Comparison of ENCODE assay signal across 23 mouse cellular contexts in the genomic region with DNA sequence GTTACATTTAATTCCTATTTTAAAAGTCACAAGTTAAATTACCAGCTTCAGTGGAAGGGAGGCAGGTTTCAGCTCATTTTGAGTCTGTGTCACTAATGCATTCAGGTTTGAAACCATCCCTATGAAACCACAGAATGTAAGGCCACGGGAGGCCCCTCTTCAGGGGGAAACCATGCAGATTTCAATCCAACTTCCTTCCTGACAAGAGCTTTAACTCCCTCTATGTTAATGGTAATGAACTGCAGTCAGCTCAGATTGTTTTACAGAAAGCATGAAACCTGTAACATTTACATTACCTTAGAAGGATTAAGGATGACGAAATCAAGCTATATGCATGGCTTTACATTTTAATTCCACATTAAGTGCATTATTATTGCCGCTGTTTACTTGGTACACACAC. TPM values are rescaled to one million over a fixed set of nuclear protein-coding genes. Genes with fewer than 3 reads are reported as not detected.
DNase-seq lines count a peak whose midpoint lies in the region; ATAC-seq and TF ChIP-seq lines count a peak whose summit lies in the region.
"Had no signal": no experiment of that assay in that cellular context is flagged by ENCODE, and none has a peak within 500 bp of the region (broad histone marks: within the 10 kb centered on the region; RNA-seq: fewer than 3 reads in every experiment).

No protein-coding gene starts in this region.

- TF ChIP-seq CTCF in lung, embryonic 14.5 days (IDR thresholded peaks at IDR 0.05; ENCODE audit: low read depth) = no peak
- TF ChIP-seq CTCF in stomach, postnatal 0 days (IDR thresholded peaks at IDR 0.05; ENCODE audit: low read depth) = peak; percentile 32
- no peak for TF ChIP-seq CTCF in forebrain, postnatal 0 days (IDR thresholded peaks at IDR 0.05; ENCODE audit: low read depth)

- peak; percentile 26 for DNase-seq in CD4-positive, CD25-positive, alpha-beta regulatory T cell, adult 2 months (ENCODE audit: low read depth, low spot score)
- peak; percentile 8 for DNase-seq in lung, embryonic 14.5 days
- no peak for DNase-seq in lung, postnatal 36 days
- peak; percentile 79 for DNase-seq in R1 (ENCODE audit: low read depth, low spot score)
- no peak for DNase-seq in stomach, postnatal 0 days (ENCODE audit: low spot score)
- DNase-seq in forebrain, postnatal 0 days = no peak
- DNase-seq: adrenal gland, adult 2 months; cerebellum, adult 18-20 months; cerebellum, postnatal 25 days; gastrocnemius, postnatal 25 days; heart, adult 18-20 months; heart, postnatal 10 days; kidney, adult 8-10 months; kidney, postnatal 10 days; lung, adult 2 months; midbrain, embryonic 14.5 days; right cerebral cortex, postnatal 14 days had no signal

- no peak overlapping the region for H3K4me3 ChIP-seq in lung, embryonic 14.5 days (ENCODE audit: low read depth, low read length)
- no peak overlapping the region for H3K4me3 ChIP-seq in stomach, postnatal 0 days (ENCODE audit: low read depth, low read length)
- H3K4me3 ChIP-seq in forebrain, postnatal 0 days (ENCODE audit: low read depth, low read length) = no peak overlapping the region
- H3K4me3 ChIP-seq in neural tube, embryonic 15.5 days (replicated peaks) = no peak overlapping the region
- H3K4me3 ChIP-seq: forebrain, embryonic 15.5 days; heart, embryonic 12.5 days; limb, embryonic 12.5 days; liver, embryonic 12.5 days had no signal

- no peak for ATAC-seq in CD4-positive, CD25-positive, alpha-beta regulatory T cell, adult 4 months
- no peak for ATAC-seq in lung, embryonic 14.5 days (ENCODE audit: insufficient read depth)
- ATAC-seq in stomach, postnatal 0 days (ENCODE audit: low FRiP score, low TSS enrichment) = no peak
- ATAC-seq in forebrain, postnatal 0 days = no peak
- no peak for ATAC-seq in neural tube, embryonic 15.5 days (ENCODE audit: low FRiP score)
- ATAC-seq: forebrain, embryonic 15.5 days; liver, embryonic 12.5 days had no signal

- no peak for TF ChIP-seq EP300 in stomach, postnatal 0 days (optimal IDR thresholded peaks at IDR 0.05)

- no peak overlapping the region for H3K9ac ChIP-seq in lung, embryonic 14.5 days
- no peak overlapping the region for H3K9ac ChIP-seq in stomach, postnatal 0 days (ENCODE audit: low read length)
- no peak overlapping the region for H3K9ac ChIP-seq in forebrain, postnatal 0 days
- H3K9ac ChIP-seq in neural tube, embryonic 15.5 days (replicated peaks) = no peak overlapping the region
- H3K9ac ChIP-seq: forebrain, embryonic 15.5 days; heart, embryonic 12.5 days; limb, embryonic 12.5 days; liver, embryonic 12.5 days had no signal

- H3K4me2 ChIP-seq in lung, embryonic 14.5 days = no peak overlapping the region
- H3K4me2 ChIP-seq in stomach, postnatal 0 days (replicated peaks; ENCODE audit: low read depth) = no peak overlapping the region
- no peak overlapping the region for H3K4me2 ChIP-seq in forebrain, postnatal 0 days (ENCODE audit: low read depth)
- H3K4me2 ChIP-seq in neural tube, embryonic 15.5 days = no peak overlapping the region
- H3K4me2 ChIP-seq: forebrain, embryonic 15.5 days; heart, embryonic 12.5 days; limb, embryonic 12.5 days; liver, embryonic 12.5 days had no signal

- 63% methylated on average over 3 of the region's 3 CpGs for WGBS in lung, embryonic 14.5 days
- 56% methylated on average over 3 of the region's 3 CpGs for WGBS in stomach, postnatal 0 days
- WGBS in forebrain, postnatal 0 days = 46% methylated on average over 3 of the region's 3 CpGs
- WGBS in neural tube, embryonic 15.5 days = 58% methylated on average over 3 of the region's 3 CpGs

- no peaks in the 10 kb centered on the region for H3K27me3 ChIP-seq in lung, embryonic 14.5 days (ENCODE audit: insufficient read depth, low read length)
- H3K27me3 ChIP-seq in stomach, postnatal 0 days (ENCODE audit: control insufficient read depth, insufficient read depth, low read length) = no peaks in the 10 kb centered on the region
- H3K27me3 ChIP-seq in forebrain, postnatal 0 days (ENCODE audit: insufficient read depth, low read length) = no peaks in the 10 kb centered on the region
- H3K27me3 ChIP-seq in neural tube, embryonic 15.5 days (replicated peaks) = no peaks in the 10 kb centered on the region
- H3K27me3 ChIP-seq: forebrain, embryonic 15.5 days; heart, embryonic 12.5 days; limb, embryonic 12.5 days; liver, embryonic 12.5 days had no signal

- no peaks in the 10 kb centered on the region for H3K4me1 ChIP-seq in lung, embryonic 14.5 days (ENCODE audit: insufficient read depth)
- no peaks in the 10 kb centered on the region for H3K4me1 ChIP-seq in stomach, postnatal 0 days (replicated peaks; ENCODE audit: control insufficient read depth, insufficient read depth)
- no peaks in the 10 kb centered on the region for H3K4me1 ChIP-seq in forebrain, postnatal 0 days (ENCODE audit: insufficient read depth)
- no peaks in the 10 kb centered on the region for H3K4me1 ChIP-seq in neural tube, embryonic 15.5 days
- H3K4me1 ChIP-seq: forebrain, embryonic 15.5 days; heart, embryonic 12.5 days; limb, embryonic 12.5 days had no signal

- 0 out of 2 replicates have a peak, but pooled peaks cover 6% of the 10 kb centered on the region for H3K36me3 ChIP-seq in lung, embryonic 14.5 days (ENCODE audit: insufficient read depth)
- H3K36me3 ChIP-seq in stomach, postnatal 0 days (ENCODE audit: control insufficient read depth, insufficient read depth, low read length) = no peaks in the 10 kb centered on the region
- H3K36me3 ChIP-seq in forebrain, postnatal 0 days (ENCODE audit: insufficient read depth) = no peaks in the 10 kb centered on the region
- H3K36me3 ChIP-seq in neural tube, embryonic 15.5 days = peaks cover 5% of the 10 kb centered on the region; the same call in 1 of the 2 replicates
- H3K36me3 ChIP-seq: forebrain, embryonic 15.5 days had no signal

- no peak overlapping the region for H3K27ac ChIP-seq in lung, embryonic 14.5 days (ENCODE audit: low read depth)
- no peak overlapping the region for H3K27ac ChIP-seq in stomach, postnatal 0 days (replicated peaks)
- no peak overlapping the region for H3K27ac ChIP-seq in forebrain, postnatal 0 days (ENCODE audit: low read depth, low read length)
- H3K27ac ChIP-seq in neural tube, embryonic 15.5 days (replicated peaks) = no peak overlapping the region
- H3K27ac ChIP-seq: forebrain, embryonic 15.5 days; limb, embryonic 12.5 days; liver, embryonic 12.5 days had no signal

- no peaks in the 10 kb centered on the region for H3K9me3 ChIP-seq in lung, embryonic 14.5 days (ENCODE audit: low read depth, low read length)
- no peaks in the 10 kb centered on the region for H3K9me3 ChIP-seq in stomach, postnatal 0 days (ENCODE audit: control insufficient read depth, low read length)
- H3K9me3 ChIP-seq in forebrain, postnatal 0 days (ENCODE audit: low read length) = no peaks in the 10 kb centered on the region
- H3K9me3 ChIP-seq in neural tube, embryonic 15.5 days (replicated peaks) = no peaks in the 10 kb centered on the region
- H3K9me3 ChIP-seq: forebrain, embryonic 15.5 days; heart, embryonic 12.5 days; limb, embryonic 12.5 days; liver, embryonic 12.5 days had no signal

RNA-seq across cellular contexts. Expression of gene Pex7, which starts 15.8 kb away (rescaled TPM):
- 1 to 10 TPM; 3.0 to 5.1 TPM for polyA plus RNA-seq in CD4-positive, CD25-positive, alpha-beta regulatory T cell, adult 4 months (2017; shearing (Covaris generic))
- polyA plus RNA-seq in lung, embryonic 14.5 days (2014; fragmentation: Nextera tagmentation; extraction: Ambion mirVana) = 24.5 and 25.1 TPM in 2 replicates
- polyA plus RNA-seq in stomach, postnatal 0 days (2015; fragmentation: Nextera tagmentation; extraction: Ambion mirVana) = 56.0 and 60.8 TPM in 2 replicates
- 26.5 and 38.2 TPM in 2 replicates for total RNA-seq in forebrain, postnatal 0 days (2014; rRNA removed)
- 31.2 and 33.8 TPM in 2 replicates for polyA plus RNA-seq in forebrain, postnatal 0 days (2015; fragmentation: Nextera tagmentation; extraction: Ambion mirVana)
- polyA plus RNA-seq in neural tube, embryonic 15.5 days (2015; fragmentation: Nextera tagmentation; extraction: Ambion mirVana) = 32.9 and 34.0 TPM in 2 replicates

RNA-seq across cellular contexts. Expression of gene Slc35d3, which starts 40.4 kb away (rescaled TPM):
- polyA plus RNA-seq in CD4-positive, CD25-positive, alpha-beta regulatory T cell, adult 4 months (2017; shearing (Covaris generic)) = not detected
- polyA plus RNA-seq in lung, embryonic 14.5 days (2014; fragmentation: Nextera tagmentation; extraction: Ambion mirVana) = 0.30 and 0.89 TPM in 2 replicates
- polyA plus RNA-seq in stomach, postnatal 0 days (2015; fragmentation: Nextera tagmentation; extraction: Ambion mirVana) = 0.24 and 0.25 TPM in 2 replicates
- 1.5 and 2.5 TPM in 2 replicates for total RNA-seq in forebrain, postnatal 0 days (2014; rRNA removed)
- polyA plus RNA-seq in forebrain, postnatal 0 days (2015; fragmentation: Nextera tagmentation; extraction: Ambion mirVana) = 1.8 and 2.2 TPM in 2 replicates
- polyA plus RNA-seq in neural tube, embryonic 15.5 days (2015; fragmentation: Nextera tagmentation; extraction: Ambion mirVana) = 5.0 and 5.3 TPM in 2 replicates
- total RNA-seq: gastrocnemius, postnatal 25 days; heart, adult 18-20 months; heart, postnatal 10 days had no signal

RNA-seq across cellular contexts. Expression of gene Map3k5, which starts 42.6 kb away (rescaled TPM):
- 10 to 100 TPM; 13.6 to 14.5 TPM for polyA plus RNA-seq in CD4-positive, CD25-positive, alpha-beta regulatory T cell, adult 4 months (2017; shearing (Covaris generic))
- polyA plus RNA-seq in lung, embryonic 14.5 days (2014; fragmentation: Nextera tagmentation; extraction: Ambion mirVana) = 2.2 and 2.5 TPM in 2 replicates
- polyA plus RNA-seq in stomach, postnatal 0 days (2015; fragmentation: Nextera tagmentation; extraction: Ambion mirVana) = 2.4 and 3.1 TPM in 2 replicates
- 4.8 and 5.8 TPM in 2 replicates for total RNA-seq in forebrain, postnatal 0 days (2014; rRNA removed)
- polyA plus RNA-seq in forebrain, postnatal 0 days (2015; fragmentation: Nextera tagmentation; extraction: Ambion mirVana) = 0.77 and 1.3 TPM in 2 replicates
- polyA plus RNA-seq in neural tube, embryonic 15.5 days (2015; fragmentation: Nextera tagmentation; extraction: Ambion mirVana) = 1.4 and 1.7 TPM in 2 replicates

Comparison
In these comparisons a context has a peak if more than half of its experiments do, and no peak if none do; other contexts are left out.
1. DNase-seq: peak in CD4-positive, CD25-positive, alpha-beta regulatory T cell, adult 2 months (single experiment), lung, embryonic 14.5 days (single experiment) and R1 (single experiment); none in lung, postnatal 36 days (single experiment), stomach, postnatal 0 days (single experiment) and forebrain, postnatal 0 days (single experiment).